Mouse (Mus musculus): ENCODE data around the gene Ostm1.

The Ostm1 gene

GRCm38 (mm10) chr10:42583902-42584435 lies 347 bp downstream of the Ostm1 start:
- no peak for DNase-seq (ENCODE audit: low read depth)

- DNase-seq (ENCODE audit: low read depth) = no peak
Observed at GRCm38 (mm10) chr10:42584436-42584983, 888 bp downstream of the Ostm1 start.

GRCm38 (mm10) chr10:42585156-42585555 lies 1.5 kb downstream of the Ostm1 start:
- DNase-seq (ENCODE audit: low read depth) = no peak

GRCm38 (mm10) chr10:42585596-42586305 lies 2.1 kb downstream of the Ostm1 start:
- no peak for DNase-seq (ENCODE audit: low read depth)

- no peak for DNase-seq (ENCODE audit: low read depth)
Observed at GRCm38 (mm10) chr10:42587961-42588750, 4.5 kb downstream of the Ostm1 start.

- DNase-seq (ENCODE audit: low read depth) = no peak
Observed at GRCm38 (mm10) chr10:42589505-42589904, 5.9 kb downstream of the Ostm1 start.

GRCm38 (mm10) chr10:42590261-42591184 lies 6.9 kb downstream of the Ostm1 start:
- no peak for DNase-seq (ENCODE audit: low read depth)

- no peak for DNase-seq (ENCODE audit: low read depth)
Observed at GRCm38 (mm10) chr10:42591185-42591992, 7.8 kb downstream of the Ostm1 start.

GRCm38 (mm10) chr10:42591993-42592686 lies 8.5 kb downstream of the Ostm1 start:
- DNase-seq (ENCODE audit: low read depth) = no peak

GRCm38 (mm10) chr10:42593201-42593600 lies 9.6 kb downstream of the Ostm1 start:
- DNase-seq (ENCODE audit: low read depth) = no peak

- no peak for DNase-seq (ENCODE audit: low read depth)
Observed at GRCm38 (mm10) chr10:42598615-42599014, 15.0 kb downstream of the Ostm1 start.

GRCm38 (mm10) chr10:42601556-42601955 lies 17.9 kb downstream of the Ostm1 start:
- no peak for DNase-seq (ENCODE audit: low read depth)

- DNase-seq (ENCODE audit: low read depth) = no peak
Observed at GRCm38 (mm10) chr10:42604874-42605273, 21.3 kb downstream of the Ostm1 start.

- no peak for DNase-seq (ENCODE audit: low read depth)
Observed at GRCm38 (mm10) chr10:42606757-42607156, 23.1 kb downstream of the Ostm1 start.

- DNase-seq (ENCODE audit: low read depth) = no peak
Observed at GRCm38 (mm10) chr10:42613075-42613474, 29.5 kb downstream of the Ostm1 start.

GRCm38 (mm10) chr10:42613639-42614381 lies 30.2 kb downstream of the Ostm1 start:
- DNase-seq (ENCODE audit: low read depth) = no peak

GRCm38 (mm10) chr10:42614766-42615165 lies 31.1 kb downstream of the Ostm1 start:
- DNase-seq (ENCODE audit: low read depth) = no peak

GRCm38 (mm10) chr10:42618291-42618690 lies 34.7 kb downstream of the Ostm1 start:
- DNase-seq (ENCODE audit: low read depth) = no peak

- DNase-seq (ENCODE audit: low read depth) = no peak
Observed at GRCm38 (mm10) chr10:42625907-42626306, 42.3 kb downstream of the Ostm1 start.
